Mouse (Mus musculus) limb, embryonic 12.5 days (tissue): ENCODE measurements around the gene Glb1l. TPM values are rescaled to one million over a fixed set of nuclear protein-coding genes. Genes with fewer than 3 reads are reported as not detected.

Experiments used
- ATAC-seq: fragments of 200-750 bp; cut with Nextera tagmentation; 2 replicates; pipeline ENCODE4 v1.8.0; 2017; ENCODE audit warnings: low read depth, moderate TSS enrichment; ENCODE audit not compliant: insufficient number of reproducible peaks, insufficient read depth, low FRiP score, low TSS enrichment
- H3K27ac ChIP-seq: fragments of 300-500 bp; sonication (generic); 2 replicates; pipeline ENCODE4 v1.5.1; 2016; ENCODE audit warnings: mild to moderate bottlenecking, moderate library complexity
- H3K27me3 ChIP-seq: fragments of 300-500 bp; sonication (generic); 2 replicates; pipeline ENCODE4 v1.6.1; 2016; ENCODE audit warnings: mild to moderate bottlenecking, moderate library complexity
- H3K36me3 ChIP-seq: fragments of 300-500 bp; sonication (generic); 2 replicates; pipeline ENCODE4 v1.6.1; 2016; ENCODE audit warnings: mild to moderate bottlenecking, moderate library complexity
- H3K4me1 ChIP-seq: fragments of 300-500 bp; sonication (generic); replicated peaks from 2 replicates; pipeline ENCODE4 v1.6.1; 2016
- H3K4me2 ChIP-seq: fragments of 300-500 bp; sonication (generic); 2 replicates; pipeline ENCODE4 v1.6.1; 2016; ENCODE audit warnings: mild to moderate bottlenecking, moderate library complexity
- H3K4me3 ChIP-seq: fragments of 300-500 bp; sonication (generic); replicated peaks from 2 replicates; pipeline ENCODE4 v1.5.1; 2016; ENCODE audit warnings: mild to moderate bottlenecking
- H3K9ac ChIP-seq: fragments of 300-500 bp; sonication (generic); replicated peaks from 2 replicates; pipeline ENCODE4 v1.6.1; 2016; ENCODE audit warnings: mild to moderate bottlenecking, moderate library complexity
- H3K9me3 ChIP-seq: fragments of 300-500 bp; sonication (generic); 2 replicates; pipeline ENCODE4 v1.6.1; 2016; ENCODE audit warnings: mild to moderate bottlenecking, moderate library complexity
- WGBS: fragments of 180-500 bp; shearing (Covaris S2); methylation state at CpG from one replicate; pipeline ENCODE4 v1.1.7; 2016; 5-methylcytosine and 5-hydroxymethylcytosine counted together
- polyA plus RNA-seq: library from polyadenylated mRNA; unstranded; fragments of >200 nt; fragmentation: Nextera tagmentation; extraction: Ambion mirVana; gene quantifications from 2 replicates; pipeline ENCODE4 v1.2.1, GENCODE M21; 2016

Glb1l gene
- polyA plus RNA-seq, 1 experiment from 2014 or later = 19.3 TPM

GRCm38 (mm10) chr1:75230335-75230994 is 19.9 kb upstream of the Glb1l start:
- Histone ChIP-seq H3K27me3 (0 out of 2 replicates have a peak, but pooled peaks cover 3% of the 10 kb centered on the region), H3K4me1 (no peaks in the 10 kb centered on the region), H3K9me3 (no peaks in the 10 kb centered on the region), H3K4me2 (no peak overlapping the region), H3K9ac (no peak overlapping the region), H3K36me3 (no peaks in the 10 kb centered on the region), H3K27ac (no peak overlapping the region), H3K4me3 (no peak overlapping the region)
- ATAC-seq = no peak
- 72% methylated on average over 7 of the region's 7 CpGs for WGBS

DNA sequence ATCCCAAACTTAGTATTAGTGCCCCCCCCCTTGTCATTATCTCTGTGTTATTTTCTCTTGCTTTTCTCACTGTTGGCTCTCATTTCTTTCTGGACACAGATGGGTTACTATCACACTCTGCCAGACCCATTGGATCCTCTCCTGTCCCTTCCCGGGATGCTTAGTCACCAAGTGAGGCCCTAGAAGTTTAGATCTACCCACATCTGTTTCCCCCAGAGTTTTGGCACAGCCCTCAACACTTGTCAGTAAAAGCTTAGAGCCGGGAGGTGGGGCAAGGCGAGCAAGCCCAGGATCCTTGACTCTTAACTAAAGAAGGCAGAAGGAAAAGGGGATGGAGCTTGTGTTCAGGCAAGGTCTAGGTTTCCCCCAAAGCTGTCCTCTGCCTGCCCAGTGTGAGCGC is 18.5 kb upstream of the Glb1l start:
- H3K27ac ChIP-seq = no peak overlapping the region
- H3K27me3 ChIP-seq = 0 out of 2 replicates have a peak, but pooled peaks cover 3% of the 10 kb centered on the region
- H3K9me3 ChIP-seq = no peaks in the 10 kb centered on the region
- H3K4me3 ChIP-seq = no peak overlapping the region
- no peak overlapping the region for H3K9ac ChIP-seq
- 72% methylated on average over 4 of the region's 4 CpGs for WGBS
- no peak overlapping the region for H3K4me2 ChIP-seq
- H3K36me3 ChIP-seq = no peaks in the 10 kb centered on the region
- no peak for ATAC-seq
- H3K4me1 ChIP-seq = no peaks in the 10 kb centered on the region

- no peaks in the 10 kb centered on the region for H3K36me3 ChIP-seq
- H3K27me3 ChIP-seq = 0 out of 2 replicates have a peak, but pooled peaks cover 7% of the 10 kb centered on the region
- ATAC-seq = no peak
- no peaks in the 10 kb centered on the region for H3K4me1 ChIP-seq
- H3K9ac ChIP-seq = no peak overlapping the region
- H3K4me3 ChIP-seq = no peak overlapping the region
- no peak overlapping the region for H3K27ac ChIP-seq
- WGBS = 67% methylated on average over 1 of the region's 1 CpGs
- H3K9me3 ChIP-seq = no peaks in the 10 kb centered on the region
- H3K4me2 ChIP-seq = no peak overlapping the region
Observed at GRCm38 (mm10) chr1:75227653-75228052, 17.0 kb upstream of the Glb1l start.

- no peak for ATAC-seq
- Histone ChIP-seq H3K36me3 (no peaks in the 10 kb centered on the region), H3K27me3 (peaks cover 22% of the 10 kb centered on the region), H3K4me1 (no peaks in the 10 kb centered on the region), H3K9me3 (no peaks in the 10 kb centered on the region), H3K27ac (no peak overlapping the region), H3K4me3 (no peak overlapping the region), H3K9ac (no peak overlapping the region), H3K4me2 (no peak overlapping the region)
- 83% methylated on average over 2 of the region's 2 CpGs for WGBS
Observed at GRCm38 (mm10) chr1:75226138-75226537, 15.5 kb upstream of the Glb1l start.

- Histone ChIP-seq H3K36me3 (no peaks in the 10 kb centered on the region), H3K9me3 (no peaks in the 10 kb centered on the region), H3K9ac (no peak overlapping the region), H3K27me3 (peaks cover 29% of the 10 kb centered on the region), H3K4me2 (no peak overlapping the region), H3K27ac (no peak overlapping the region), H3K4me3 (no peak overlapping the region), H3K4me1 (no peaks in the 10 kb centered on the region)
- 77% methylated on average over 3 of the region's 3 CpGs for WGBS
- no peak for ATAC-seq
Observed at GRCm38 (mm10) chr1:75225473-75225872, 14.9 kb upstream of the Glb1l start.

DNA sequence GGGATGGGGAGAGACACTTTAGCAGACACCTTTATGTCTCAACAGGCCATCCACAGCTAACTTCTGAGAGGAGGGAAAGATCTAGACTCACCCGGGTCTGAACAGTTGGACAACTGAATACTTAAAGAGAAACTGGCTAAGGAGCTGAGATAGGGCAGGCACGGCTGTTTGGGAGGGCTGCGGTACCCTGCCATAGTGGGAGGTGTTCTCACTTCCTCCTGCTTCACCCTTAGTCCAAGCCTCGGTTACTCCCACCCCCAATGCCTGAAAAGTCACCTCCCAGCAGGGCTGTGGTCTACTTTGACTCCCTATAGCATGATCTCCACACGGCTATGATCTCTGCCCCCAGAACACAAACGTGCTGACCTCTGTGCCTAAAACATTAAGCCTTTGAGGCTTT is 12.9 kb upstream of the Glb1l start:
- Histone ChIP-seq H3K9ac (no peak overlapping the region), H3K4me1 (peaks cover 12% of the 10 kb centered on the region), H3K36me3 (no peaks in the 10 kb centered on the region), H3K4me2 (no peak overlapping the region), H3K27ac (no peak overlapping the region), H3K9me3 (no peaks in the 10 kb centered on the region), H3K27me3 (peaks cover 48% of the 10 kb centered on the region), H3K4me3 (no peak overlapping the region)
- WGBS = 66% methylated on average over 6 of the region's 6 CpGs
- no peak for ATAC-seq

GRCm38 (mm10) chr1:75222926-75223325 is 12.3 kb upstream of the Glb1l start:
- Histone ChIP-seq H3K4me3 (no peak overlapping the region), H3K36me3 (no peaks in the 10 kb centered on the region), H3K27ac (no peak overlapping the region), H3K4me2 (no peak overlapping the region), H3K27me3 (peaks cover 54% of the 10 kb centered on the region), H3K9me3 (no peaks in the 10 kb centered on the region), H3K4me1 (peaks cover 18% of the 10 kb centered on the region), H3K9ac (no peak overlapping the region)
- ATAC-seq = no peak
- 80% methylated on average over 6 of the region's 6 CpGs for WGBS

DNA sequence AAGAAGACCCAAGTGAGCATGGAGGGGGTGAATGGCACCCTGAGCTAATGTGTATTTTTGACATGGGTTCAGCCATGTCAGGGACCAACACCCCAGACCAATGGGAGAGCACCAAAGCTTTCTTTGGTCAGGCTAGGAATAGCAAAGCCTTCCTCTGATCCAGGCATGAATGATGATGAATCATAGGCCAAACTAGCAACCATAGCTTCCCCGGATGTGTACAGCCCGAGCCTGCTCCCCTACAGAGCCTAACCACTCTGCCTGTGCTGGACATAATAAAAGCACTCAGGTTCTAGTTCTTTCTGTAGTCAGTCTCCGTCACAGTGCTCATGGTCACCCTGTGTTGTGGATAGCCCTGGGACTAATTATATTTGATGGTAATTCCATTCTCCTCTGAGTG is 10.9 kb upstream of the Glb1l start:
- no peak overlapping the region for H3K27ac ChIP-seq
- no peak overlapping the region for H3K4me3 ChIP-seq
- peaks cover 19% of the 10 kb centered on the region for H3K4me1 ChIP-seq
- WGBS = 73% methylated on average over 3 of the region's 3 CpGs
- H3K4me2 ChIP-seq = no peak overlapping the region
- ATAC-seq = no peak
- H3K27me3 ChIP-seq = peaks cover 68% of the 10 kb centered on the region
- no peaks in the 10 kb centered on the region for H3K36me3 ChIP-seq
- no peaks in the 10 kb centered on the region for H3K9me3 ChIP-seq
- H3K9ac ChIP-seq = no peak overlapping the region

GRCm38 (mm10) chr1:75219531-75219930 is 8.9 kb upstream of the Glb1l start, which contains the start of gene Tuba4a:
Tuba4a (minus strand) TSS chr1:75219865.
- 0 out of 2 replicates have a peak, but pooled peaks have one; percentile 26 for ATAC-seq

DNA sequence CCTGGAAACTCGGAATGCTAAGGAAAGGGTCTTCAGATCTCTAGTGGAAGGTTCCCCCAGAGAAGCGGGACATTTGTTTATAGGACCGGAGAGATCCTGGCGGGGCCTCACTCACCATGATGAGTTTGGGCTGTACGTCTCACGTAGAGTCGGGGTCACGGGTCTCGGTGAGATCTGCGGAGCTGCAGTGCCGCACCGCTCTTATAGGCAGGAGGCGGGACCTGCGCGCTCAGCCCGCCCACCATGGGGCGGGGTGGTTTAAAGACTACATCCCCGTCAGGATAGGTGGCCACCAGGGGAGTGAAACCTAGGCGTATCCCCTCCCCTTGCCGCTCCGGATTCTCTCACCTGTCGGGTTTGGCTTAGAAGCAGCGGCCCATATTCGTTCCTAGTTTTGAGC is 8.5 kb upstream of the Glb1l start:
- Histone ChIP-seq H3K4me2 (peak overlapping the region; percentile 96), H3K9ac (peak overlapping the region; percentile 42), H3K9me3 (no peaks in the 10 kb centered on the region), H3K27me3 (peaks cover 75% of the 10 kb centered on the region), H3K27ac (no peak overlapping the region), H3K4me3 (peak overlapping the region; percentile 53), H3K4me1 (peaks cover 19% of the 10 kb centered on the region), H3K36me3 (peaks cover 18% of the 10 kb centered on the region)
- under 1% methylated on average over 24 of the region's 24 CpGs for whole genome bisulfite sequencing
- peak; percentile 87 for ATAC-seq

More at GRCm38 (mm10) chr1:75219531-75219930, 8.9 kb upstream of the Glb1l start, which contains the start of gene Tuba4a:
- Histone ChIP-seq H3K36me3 (peaks cover 13% of the 10 kb centered on the region), H3K27ac (no peak within 1 kb of the TSS), H3K4me3 (peak within 1 kb of the TSS; percentile 53), H3K4me2 (peak within 1 kb of the TSS; percentile 96), H3K9ac (peak within 1 kb of the TSS; percentile 42), H3K9me3 (no peaks in the 10 kb centered on the region), H3K27me3 (peaks cover 75% of the 10 kb centered on the region), H3K4me1 (peaks cover 19% of the 10 kb centered on the region)
- under 1% methylated on average over 34 of the region's 34 CpGs for WGBS

- Histone ChIP-seq H3K4me3 (peak overlapping the region; percentile 53), H3K27me3 (peaks cover 75% of the 10 kb centered on the region), H3K27ac (no peak overlapping the region), H3K9me3 (no peaks in the 10 kb centered on the region), H3K36me3 (peaks cover 25% of the 10 kb centered on the region), H3K9ac (0 out of 2 replicates have a peak overlapping the region, but pooled peaks have one; percentile 42), H3K4me1 (peaks cover 19% of the 10 kb centered on the region), H3K4me2 (peak overlapping the region; percentile 96)
- ATAC-seq = peak; percentile 63; the same call in 1 of the 2 replicates
- WGBS = 2% methylated on average over 38 of the region's 38 CpGs
Observed at GRCm38 (mm10) chr1:75218227-75219001, 7.8 kb upstream of the Glb1l start.
